Mouse (Mus musculus) gastrocnemius, postnatal 4 days (tissue): ENCODE data around the gene Asna1. TPM values are rescaled to one million over a fixed set of nuclear protein-coding genes. Genes with fewer than 3 reads are reported as not detected.

ENCODE experiments used
- DNase-seq, 2 experiments: peaks; one replicate each; pipeline ENCODE4 v3.0.0; 2021 to 2022; ENCODE audit warnings: low spot score in 2 of 2, mixed read lengths in 2 of 2
- microRNA-seq: library from miRNA; unstranded; fragments of <30 nt; microRNA quantifications from one replicate; pipeline ENCODE4 v1.2.0, GENCODE M21; 2021
- total RNA-seq, 2 experiments: library from RNA; stranded (reverse); gene quantifications; 2 replicates each; pipeline ENCODE4 v1.2.3; 2021

The Asna1 gene
- total RNA-seq, 2 experiments from 2014 or later = 51.7 to 56.5 TPM

DNA sequence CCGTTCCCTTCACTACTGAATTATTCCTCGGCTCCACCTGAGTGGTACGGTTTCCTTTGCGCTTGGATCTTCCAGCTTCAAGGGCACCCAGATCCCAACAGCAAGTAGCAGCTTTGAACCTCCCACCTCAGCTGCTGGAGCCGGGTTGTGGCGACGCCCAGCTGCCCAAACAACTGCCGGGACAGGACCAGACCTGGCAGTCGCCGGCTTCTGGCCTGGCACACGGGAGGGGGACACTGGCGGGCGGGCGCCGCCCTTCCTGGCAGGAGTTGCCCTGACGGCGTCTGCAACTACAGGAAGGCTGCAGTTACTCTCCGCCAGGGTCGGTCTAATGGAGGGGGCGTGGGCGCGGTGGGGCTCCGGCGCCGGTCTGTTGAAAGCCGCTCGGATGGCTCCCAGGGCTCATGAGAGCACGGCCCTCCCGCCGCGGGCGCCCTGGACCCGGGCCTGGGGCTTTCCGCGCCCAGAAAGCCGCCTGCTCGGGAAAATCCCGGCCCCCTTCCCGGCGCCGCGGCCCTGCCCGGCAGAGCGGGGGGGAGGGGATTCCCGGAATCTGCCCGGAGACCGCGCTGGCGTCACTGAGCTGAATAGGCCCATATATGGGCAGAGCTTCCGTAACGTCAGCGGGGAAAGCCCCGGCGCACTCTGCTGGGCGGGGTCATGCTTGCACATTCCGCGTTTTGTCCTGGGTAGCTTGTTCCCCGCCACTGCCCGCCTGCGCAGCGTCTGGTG, 48.9 kb downstream of the Asna1 start:
- peak; percentile 91 to 94 for DNase-seq

DNA sequence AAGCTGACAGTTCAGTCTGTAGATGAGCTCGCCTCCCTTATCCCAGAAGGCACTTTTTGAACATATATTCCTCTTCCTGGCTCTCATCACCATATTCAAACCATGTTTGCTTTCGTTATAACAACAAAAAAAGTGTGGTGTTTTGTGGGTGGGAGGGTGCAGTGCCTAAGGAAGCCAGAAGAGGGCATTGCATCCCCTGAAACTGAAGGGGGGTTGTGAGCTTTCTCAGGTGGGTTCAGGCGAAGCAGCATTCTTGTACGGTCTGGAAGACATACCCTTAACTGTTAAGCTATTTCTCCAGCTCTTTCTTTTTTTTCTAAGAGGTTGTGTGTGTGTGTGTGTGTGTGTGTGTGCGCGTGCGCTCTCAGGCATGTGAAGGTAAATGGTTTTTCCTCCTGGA, 49.6 kb downstream of the Asna1 start:
- DNase-seq = peak in 1 of 2 experiments; percentile 45

- no peak for DNase-seq
Measured at GRCm38 (mm10) chr8:84974543-84975142, 50.4 kb downstream of the Asna1 start.

DNA sequence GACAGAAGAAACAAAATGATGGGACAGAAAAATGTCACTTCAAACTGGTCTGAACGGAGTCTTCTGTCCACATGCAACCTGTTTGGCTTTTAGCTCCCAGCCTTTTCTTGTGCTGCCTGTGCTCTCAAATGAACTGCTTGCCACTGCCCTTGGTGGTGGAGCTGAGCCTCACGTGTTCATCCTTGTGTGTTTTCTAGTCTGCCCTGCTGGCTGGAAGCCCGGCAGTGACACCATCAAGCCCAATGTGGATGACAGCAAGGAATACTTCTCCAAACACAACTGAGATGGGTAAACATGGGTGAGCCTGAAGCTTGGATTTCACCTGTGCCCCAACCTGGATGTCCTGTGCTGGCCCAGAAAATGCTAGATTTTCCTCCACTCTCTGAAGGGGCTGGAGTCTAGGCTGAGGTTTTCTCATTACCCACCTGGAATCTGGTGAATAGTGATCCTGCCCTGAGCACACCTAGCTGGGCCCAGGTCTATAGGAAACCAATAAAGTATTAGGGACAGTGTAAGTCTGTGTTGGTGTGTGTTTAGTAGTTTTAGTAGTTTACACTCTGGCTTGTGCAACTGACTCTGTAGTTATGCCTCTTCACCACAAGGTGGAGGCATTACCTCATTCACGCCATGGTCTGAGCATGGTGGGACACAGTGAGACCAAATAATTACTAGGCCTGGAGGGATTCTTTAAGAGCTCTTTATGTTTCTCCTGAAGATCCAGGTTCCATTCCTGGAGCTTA, 51.1 kb downstream of the Asna1 start:
- DNase-seq = no peak

GRCm38 (mm10) chr8:84973079-84973478, 52.0 kb downstream of the Asna1 start:
- DNase-seq = no peak

- no peak for DNase-seq
Measured at GRCm38 (mm10) chr8:84970913-84971312, 54.2 kb downstream of the Asna1 start.

DNA sequence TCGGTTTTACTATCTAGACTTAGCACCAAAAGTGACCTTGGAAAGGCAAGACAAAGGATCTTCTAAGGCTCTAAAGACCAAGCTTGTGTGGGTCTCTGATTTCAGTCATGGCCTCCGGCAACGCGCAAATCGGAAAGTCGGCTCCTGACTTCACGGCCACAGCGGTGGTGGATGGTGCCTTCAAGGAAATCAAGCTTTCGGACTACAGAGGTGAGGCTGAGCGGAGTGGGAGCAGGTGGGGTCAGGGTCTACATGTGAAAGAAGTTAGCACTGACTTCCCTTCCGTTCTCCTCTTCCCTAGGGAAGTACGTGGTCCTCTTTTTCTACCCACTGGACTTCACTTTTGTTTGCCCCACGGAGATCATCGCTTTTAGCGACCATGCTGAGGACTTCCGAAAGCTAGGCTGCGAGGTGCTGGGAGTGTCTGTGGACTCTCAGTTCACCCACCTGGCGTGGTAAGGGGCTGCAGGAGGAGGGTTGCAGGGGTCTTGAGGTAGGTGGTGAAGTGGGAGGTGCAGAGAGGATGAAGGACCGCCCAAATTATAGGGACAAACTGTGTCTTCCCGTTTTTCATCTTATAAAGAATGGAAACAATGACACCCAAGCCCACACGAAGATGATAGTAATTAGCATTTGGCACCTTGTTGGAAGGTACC, 54.8 kb downstream of the Asna1 start:
- DNase-seq = no peak

GRCm38 (mm10) chr8:84969241-84970134, 55.6 kb downstream of the Asna1 start, which contains the start of the genes Gm49661, Prdx2 and Rnaseh2a:
Gene Gm49661, minus strand, starts transcription at chr8:84969433.
Gene Prdx2, plus strand, starts transcription at chr8:84969587.
Gene Rnaseh2a, minus strand, starts transcription at chr8:84969767.
- DNase-seq = peak in 1 of 2 experiments; percentile 78

GRCm38 (mm10) chr8:84968650-84969049, 56.4 kb downstream of the Asna1 start:
- DNase-seq = no peak

Small RNA genes within 50 kb of the gene (microRNA-seq; reads per million reads assigned to microRNA genes)
- not detected for gene Mir7070

Other genes starting within 250 kb of the Asna1 start
- 100 to 1,000 TPM; 517 to 591 TPM for gene Nfix, start 224.9 kb downstream of the Asna1 start, total RNA-seq
- gene Dand5, start 202.5 kb downstream of the Asna1 start, total RNA-seq = 1 to 10 TPM; 6.3 to 6.8 TPM
- gene Gadd45gip1, start 193.8 kb downstream of the Asna1 start, total RNA-seq = 10 to 100 TPM; 33.3 to 36.0 TPM
- gene Rad23a, start 184.6 kb downstream of the Asna1 start, total RNA-seq = 100 to 1,000 TPM; 121 to 123 TPM
- gene Calr, start 178.3 kb downstream of the Asna1 start, total RNA-seq = 100 to 1,000 TPM; 339 to 368 TPM
- gene Farsa, start 168.3 kb downstream of the Asna1 start, total RNA-seq = 10 to 100 TPM; 37.2 to 41.3 TPM
- gene Syce2, start 153.2 kb downstream of the Asna1 start, total RNA-seq = 10 to 100 TPM; 15.3 to 18.0 TPM
- gene Gcdh, start 131.4 kb downstream of the Asna1 start, total RNA-seq = 10 to 100 TPM; 22.1 to 28.2 TPM
- under 1 TPM in 1 of 2 experiments, not detected in 1; 0.67 TPM for gene Klf1, start 123.4 kb downstream of the Asna1 start, total RNA-seq
- 1 to 10 TPM; 6.9 to 7.0 TPM for gene Dnase2a, start 116.7 kb downstream of the Asna1 start, total RNA-seq
- gene Mast1, start 87.9 kb downstream of the Asna1 start, total RNA-seq = under 1 TPM in 1 of 2 experiments, not detected in 1; 0.07 TPM
- gene Rtbdn, start 78.3 kb downstream of the Asna1 start, total RNA-seq = not detected
- 1 to 10 TPM in 1 of 2 experiments, not detected in 1; 2.0 TPM for gene Gm49661, start 55.8 kb downstream of the Asna1 start, total RNA-seq
- 100 to 1,000 TPM; 317 to 327 TPM for gene Prdx2, start 55.7 kb downstream of the Asna1 start, total RNA-seq
- gene Rnaseh2a, start 55.5 kb downstream of the Asna1 start, total RNA-seq = 10 to 100 TPM; 38.7 to 45.2 TPM
- 10 to 100 TPM in 1 of 2 experiments, 1 to 10 TPM in 1; 10.0 to 10.1 TPM for gene Junb, start 46.6 kb downstream of the Asna1 start, total RNA-seq
- 1 to 10 TPM; 3.5 to 4.5 TPM for gene Hook2, start 34.7 kb downstream of the Asna1 start, total RNA-seq
- gene Best2, start 10.8 kb downstream of the Asna1 start, total RNA-seq = not detected
- 100 to 1,000 TPM; 126 to 127 TPM for gene Trir, start 1.5 kb upstream of the Asna1 start, total RNA-seq
- 10 to 100 TPM; 42.8 to 46.7 TPM for gene Tnpo2, start 11.6 kb upstream of the Asna1 start, total RNA-seq
- gene Fbxw9, start 34.8 kb upstream of the Asna1 start, total RNA-seq = 10 to 100 TPM; 10.6 to 12.9 TPM
- not detected for gene Gm5741, start 42.7 kb upstream of the Asna1 start, total RNA-seq
- 10 to 100 TPM; 28.7 to 29.4 TPM for gene Dhps, start 46.5 kb upstream of the Asna1 start, total RNA-seq
- 10 to 100 TPM; 46.0 to 49.7 TPM for gene Wdr83os, start 55.5 kb upstream of the Asna1 start, total RNA-seq
- 10 to 100 TPM; 17.5 to 18.4 TPM for gene Wdr83, start 56.0 kb upstream of the Asna1 start, total RNA-seq
- 10 to 100 TPM; 28.0 to 30.2 TPM for gene Man2b1, start 58.0 kb upstream of the Asna1 start, total RNA-seq
- 1 to 10 TPM; 1.6 to 1.8 TPM for gene Zfp791, start 97.8 kb upstream of the Asna1 start, total RNA-seq
- gene Cks1brt, start 126.6 kb upstream of the Asna1 start, total RNA-seq = not detected
- gene Olfr371, start 200.7 kb upstream of the Asna1 start, total RNA-seq = not detected